Mouse (Mus musculus): ENCODE results near the gene Dars. TPM values are rescaled to one million over a fixed set of nuclear protein-coding genes. Genes with fewer than 3 reads are reported as not detected.

Dars gene
- 10 to 100 TPM; 54.7 to 60.1 TPM for total RNA-seq (2021)

DNA sequence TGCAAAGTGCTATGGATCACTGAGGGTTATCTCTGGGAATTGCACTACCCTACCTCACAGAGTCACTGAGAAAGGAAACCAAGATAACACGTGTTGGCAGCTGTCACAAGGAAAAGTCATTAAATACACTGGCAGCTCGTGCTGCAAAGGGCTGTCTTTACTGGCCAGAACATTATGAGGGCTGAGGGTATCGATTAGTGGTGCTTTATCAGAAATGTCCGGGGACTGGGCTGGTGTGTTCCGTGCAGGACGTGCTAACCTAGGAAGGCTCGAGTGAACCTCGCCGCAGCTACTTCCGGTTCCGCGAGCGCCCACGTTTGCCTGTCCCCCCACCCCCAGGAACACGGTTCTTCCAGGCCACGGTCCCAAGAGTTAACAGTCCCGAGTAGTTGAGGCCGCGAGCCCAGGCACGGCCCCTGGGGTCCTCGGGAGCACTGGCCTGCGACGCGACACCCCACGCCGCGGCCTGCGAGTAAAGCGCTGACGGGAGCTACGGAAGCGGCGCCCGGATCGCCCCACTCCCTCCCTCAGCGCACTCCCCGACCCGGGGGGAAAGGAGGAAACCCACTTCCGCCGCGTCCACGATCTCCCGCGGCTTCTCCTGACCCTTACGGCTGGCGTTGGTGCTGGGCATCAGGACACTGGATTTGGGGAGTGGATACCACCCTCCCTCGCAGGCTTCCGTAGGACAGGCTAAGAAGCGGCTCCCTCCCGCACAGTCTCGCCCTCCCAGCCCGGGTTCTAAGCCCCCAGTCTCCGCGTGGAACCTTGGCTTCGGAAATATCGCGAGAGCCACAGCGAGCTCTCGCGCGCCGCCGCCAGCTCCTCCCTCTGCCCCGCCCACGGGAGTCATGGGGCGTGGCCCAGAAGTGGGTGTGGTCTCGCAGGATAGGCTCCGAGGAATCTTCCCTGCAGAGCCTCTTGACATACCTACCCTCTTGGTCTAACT is at the start of gene Dars:
Dars (minus strand) TSS at position 785 of the 949 bp plus-strand sequence.
- peak; percentile 94 to 97 for DNase-seq
- intact Hi-C loops (cut with DNase I) = loop anchor here (2.0 kb wide), 1 partner anchor 176 kb away; the partner anchor contains the start of gene Cxcr4

DNA sequence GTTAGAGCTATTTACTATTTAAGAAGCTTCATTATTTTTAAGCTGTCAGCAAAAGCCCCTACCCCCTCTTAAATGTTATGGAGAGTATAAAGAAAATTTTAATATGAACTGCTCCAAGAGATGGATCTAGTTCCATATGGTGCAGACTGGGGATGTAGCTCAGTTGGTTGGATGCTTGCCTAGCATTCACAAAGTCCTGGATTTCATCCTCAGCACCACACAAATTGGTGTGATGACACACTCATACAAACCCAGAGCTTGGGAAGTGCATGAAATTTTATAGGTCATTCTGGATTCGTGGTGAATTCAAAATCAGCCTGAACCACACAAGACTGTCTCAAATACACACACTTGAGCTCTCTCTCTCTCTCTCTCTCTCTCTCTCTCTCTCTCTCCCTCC is 49.7 kb upstream of the Dars start:
- intact Hi-C loops (cut with DNase I) = no loop called here

DNA sequence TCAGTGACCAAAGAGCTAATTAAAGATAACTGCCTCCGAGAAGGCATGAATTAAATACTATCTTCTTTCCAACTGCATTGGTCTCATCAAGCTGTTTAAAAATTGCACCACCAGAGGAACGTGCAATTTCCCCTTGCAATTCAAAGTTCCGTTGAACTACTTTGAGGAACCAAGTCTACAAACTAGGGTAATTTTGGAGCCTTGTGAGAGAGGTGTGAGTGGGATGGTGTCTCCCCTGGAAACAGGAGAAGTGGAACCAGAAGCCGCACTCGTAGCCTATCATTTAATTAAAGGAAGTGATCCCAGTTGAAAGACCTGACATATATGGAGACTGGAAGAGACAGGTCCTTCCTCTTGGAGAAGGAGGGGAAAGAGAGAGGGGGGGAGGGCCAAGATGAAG is 46.3 kb upstream of the Dars start:
- intact Hi-C loops (cut with DNase I) = no loop called here

More for the DNA sequence above, 49.7 kb upstream of the Dars start:
- no peak for DNase-seq

DNA sequence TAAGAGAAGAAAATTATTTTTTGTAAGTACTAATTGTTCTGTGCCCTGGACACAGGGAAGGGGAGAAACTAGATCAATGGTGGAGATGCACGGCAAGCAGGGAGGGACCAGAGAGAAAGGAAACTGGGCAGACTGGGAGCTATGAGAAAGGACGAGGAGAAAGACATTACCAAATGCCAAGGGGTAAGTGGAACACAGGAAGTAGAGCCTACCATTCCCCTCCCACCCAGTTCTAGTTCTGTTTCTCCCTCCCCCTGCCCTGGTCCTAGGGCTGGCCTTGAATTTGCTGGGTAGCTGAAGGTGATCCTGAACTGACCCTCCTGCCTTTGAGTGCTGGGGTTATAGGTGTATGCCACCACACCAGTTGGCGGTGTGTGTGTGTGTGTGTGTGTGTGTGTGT is 45.2 kb upstream of the Dars start:
- intact Hi-C loops (cut with DNase I) = no loop called here

More for the DNA sequence above, 46.3 kb upstream of the Dars start:
- no peak for DNase-seq

DNA sequence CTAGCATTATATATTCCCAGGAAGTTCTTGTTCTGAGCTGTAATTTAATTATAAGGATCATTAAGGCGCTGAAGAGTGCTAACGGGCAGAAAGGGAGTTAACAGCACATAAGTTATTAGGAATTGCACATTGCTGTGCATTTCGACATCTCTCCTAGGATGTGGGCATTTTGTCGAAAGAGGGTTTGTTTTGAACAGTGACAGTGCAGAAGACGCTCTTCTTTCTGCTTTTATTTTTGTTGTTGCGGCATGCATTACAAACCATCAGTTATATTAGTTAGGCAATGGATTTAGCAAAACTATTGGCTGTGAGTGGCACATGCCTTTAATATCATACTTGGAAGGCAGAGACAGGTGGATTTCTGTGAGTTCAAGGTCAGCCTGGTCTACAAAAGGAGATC is 43.6 kb upstream of the Dars start:
- intact Hi-C loops (cut with DNase I) = no loop called here
- no peak for DNase-seq

More for the DNA sequence above, 45.2 kb upstream of the Dars start:
- no peak for DNase-seq

DNA sequence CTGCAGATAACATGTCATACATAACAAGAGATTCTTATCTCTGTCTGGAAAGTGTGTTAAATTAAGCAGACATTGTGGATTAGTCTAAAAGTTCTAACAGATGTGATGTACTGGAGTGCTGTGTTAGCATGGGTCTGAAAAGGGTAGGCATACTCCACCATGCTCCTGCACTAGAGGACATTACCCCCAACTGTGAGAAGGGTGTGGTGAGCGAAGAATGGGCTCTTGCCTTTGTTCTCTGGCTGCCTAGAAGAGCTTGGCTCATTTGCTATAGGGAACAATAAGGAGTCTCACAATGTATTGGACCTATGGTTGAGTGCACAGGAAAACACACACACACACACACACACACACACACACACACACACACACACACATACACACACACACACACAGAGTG is 42.3 kb upstream of the Dars start:
- no peak for DNase-seq
- intact Hi-C loops (cut with DNase I) = loop anchor here (5.0 kb wide), 2 partner anchors 87 to 133 kb away; partner anchors contain the start of gene Cxcr4

DNA sequence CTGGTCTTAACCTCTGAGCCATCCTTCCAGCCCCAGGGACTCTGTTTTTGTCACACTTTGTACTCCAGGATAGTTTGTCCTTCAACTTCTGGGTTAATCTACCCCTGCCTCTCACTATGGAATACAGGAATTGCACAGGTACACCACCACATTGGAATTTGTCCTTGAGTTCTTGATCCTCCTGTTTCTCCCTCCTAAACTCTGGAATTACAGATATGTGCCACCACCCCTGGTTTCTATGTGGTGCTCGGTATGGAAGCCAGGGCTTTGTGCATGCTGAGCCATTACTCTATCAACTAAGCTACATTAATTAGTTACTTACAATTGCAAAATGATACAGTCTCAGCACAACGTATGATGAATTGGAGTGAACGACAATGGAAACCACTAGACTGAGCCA is 41.8 kb upstream of the Dars start:
- intact Hi-C loops (cut with DNase I) = loop anchor here (5.0 kb wide), 2 partner anchors 87 to 133 kb away; partner anchors contain the start of gene Cxcr4

DNA sequence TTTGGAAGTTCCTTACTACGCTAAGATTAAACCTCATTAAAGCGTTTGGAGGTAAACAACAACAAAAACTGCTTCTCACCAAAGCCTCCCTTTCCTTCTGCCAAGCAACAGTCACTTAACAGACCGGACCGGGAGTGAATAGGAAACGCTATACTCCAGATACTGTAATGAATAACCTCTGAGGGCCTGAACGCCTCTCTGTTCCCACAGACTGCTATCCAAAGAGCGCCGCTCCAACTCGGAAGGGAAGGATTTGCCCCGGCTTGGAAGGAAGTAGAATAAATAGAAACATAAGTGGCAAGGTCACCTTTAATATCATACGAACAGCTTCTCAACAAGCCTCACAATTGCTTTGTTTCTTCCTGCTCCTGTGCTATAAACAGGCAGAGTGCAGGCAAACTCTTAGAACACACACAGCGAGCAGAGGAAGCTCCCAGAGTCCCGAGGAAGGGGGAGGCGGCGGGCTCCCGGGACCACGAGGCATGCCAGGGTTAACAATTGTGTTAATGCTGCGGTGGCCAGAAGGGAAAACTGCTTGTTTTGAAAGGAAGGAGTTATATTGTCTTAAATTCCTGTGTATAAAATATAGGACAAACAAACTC is 39.8 kb upstream of the Dars start:
- intact Hi-C loops (cut with DNase I) = loop anchor here (5.0 kb wide), 2 partner anchors 85 to 135 kb away; partner anchors contain the start of gene Cxcr4
- DNase-seq = peak; percentile 58 to 63

More for the DNA sequence above, 41.8 kb upstream of the Dars start:
- DNase-seq = no peak

DNA sequence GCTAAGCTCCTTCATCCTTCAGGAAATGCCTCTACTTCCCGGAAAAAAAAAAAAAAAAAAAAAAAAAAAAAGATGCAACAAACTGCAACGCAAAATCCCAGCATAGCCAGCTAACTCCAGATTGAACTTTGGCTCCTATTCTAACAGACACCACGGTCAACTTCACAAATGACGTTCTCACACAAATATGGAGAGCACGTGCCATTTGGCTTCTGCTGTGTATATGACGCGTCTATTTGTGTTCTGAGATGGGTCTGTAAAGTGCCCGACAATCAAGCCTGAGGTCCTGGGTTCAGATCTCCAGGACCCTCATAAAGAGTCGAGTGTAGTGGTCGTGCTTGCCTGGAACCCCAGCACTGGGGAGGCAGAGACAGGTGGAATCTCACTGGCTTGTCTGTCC is 39.1 kb upstream of the Dars start:
- peak; percentile 29 to 50 for DNase-seq
- intact Hi-C loops (cut with DNase I) = loop anchor here (5.0 kb wide), 2 partner anchors 84 to 136 kb away; partner anchors contain the start of gene Cxcr4

DNA sequence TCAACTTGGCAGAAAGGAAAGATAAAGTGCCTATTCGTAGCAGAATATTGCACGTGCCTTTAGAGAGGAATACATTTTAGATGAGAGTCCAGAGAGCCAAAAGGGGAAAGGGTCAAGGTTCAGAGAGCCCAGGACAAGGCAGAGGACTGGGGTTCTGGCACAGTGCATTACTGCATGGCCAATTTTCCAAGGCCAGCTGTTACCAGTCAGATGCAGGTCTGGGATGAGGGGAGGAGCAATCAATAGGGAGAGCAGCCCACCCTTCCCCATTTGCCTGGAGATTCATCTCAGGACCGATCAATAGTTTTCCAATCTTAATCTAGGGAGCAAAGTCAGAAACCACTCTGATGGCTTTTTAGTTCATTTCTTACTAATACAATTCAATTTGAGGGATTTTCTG is 35.0 kb upstream of the Dars start:
- no peak for DNase-seq
- intact Hi-C loops (cut with DNase I) = no loop called here

DNA sequence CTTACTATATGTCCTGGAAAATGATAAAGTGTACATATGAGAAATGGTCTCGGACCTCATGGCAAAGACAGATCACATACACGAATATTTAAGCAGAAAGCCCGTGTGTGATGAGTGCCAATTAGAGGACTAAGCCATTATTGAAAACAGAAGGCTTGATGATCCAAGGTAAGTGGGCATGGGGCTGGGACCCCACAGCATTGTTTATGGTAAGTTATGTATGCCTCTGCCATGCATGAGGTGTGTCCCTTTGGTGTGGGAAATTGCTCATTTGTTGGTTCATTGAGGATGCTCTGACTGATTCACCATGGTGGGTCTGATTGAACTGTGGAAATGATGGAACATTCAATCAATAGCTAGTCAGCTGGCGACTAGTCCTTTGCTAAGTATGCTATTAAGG is 34.0 kb upstream of the Dars start:
- no peak for DNase-seq
- intact Hi-C loops (cut with DNase I) = no loop called here

DNA sequence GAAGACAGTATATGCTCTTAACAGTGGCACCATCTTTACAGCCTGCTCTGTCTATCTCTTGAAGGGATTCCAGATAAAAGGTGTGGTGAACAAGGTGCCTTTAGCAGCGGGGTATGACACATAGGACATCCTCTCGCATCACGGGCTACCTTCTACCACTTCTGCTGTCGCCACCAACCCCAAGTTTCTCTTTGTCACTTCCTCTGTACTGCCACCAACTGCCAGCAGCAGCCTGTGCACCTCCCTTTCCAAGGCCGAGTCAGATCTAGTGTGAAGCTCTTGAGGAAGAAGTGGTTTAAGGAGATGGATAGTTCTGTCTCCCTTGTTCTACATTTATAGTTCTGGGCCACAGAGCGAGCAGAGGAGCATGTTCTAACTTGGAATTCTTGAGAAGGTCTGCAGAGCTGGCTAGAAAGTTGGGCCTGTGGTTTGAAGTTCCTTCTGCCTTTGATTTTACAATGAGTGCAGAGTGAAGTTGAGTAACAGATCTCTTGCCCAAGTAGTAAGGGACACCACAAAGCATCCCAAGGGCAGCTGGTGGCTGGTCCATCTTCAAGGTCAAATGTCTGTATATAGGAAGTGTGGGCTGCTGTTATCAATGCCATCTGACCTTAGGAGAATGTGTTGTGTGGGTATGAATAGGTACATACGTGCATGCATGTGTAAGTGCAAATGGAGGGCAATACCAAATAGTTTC is 30.2 kb upstream of the Dars start:
- intact Hi-C loops (cut with DNase I) = no loop called here
- DNase-seq = no peak

DNA sequence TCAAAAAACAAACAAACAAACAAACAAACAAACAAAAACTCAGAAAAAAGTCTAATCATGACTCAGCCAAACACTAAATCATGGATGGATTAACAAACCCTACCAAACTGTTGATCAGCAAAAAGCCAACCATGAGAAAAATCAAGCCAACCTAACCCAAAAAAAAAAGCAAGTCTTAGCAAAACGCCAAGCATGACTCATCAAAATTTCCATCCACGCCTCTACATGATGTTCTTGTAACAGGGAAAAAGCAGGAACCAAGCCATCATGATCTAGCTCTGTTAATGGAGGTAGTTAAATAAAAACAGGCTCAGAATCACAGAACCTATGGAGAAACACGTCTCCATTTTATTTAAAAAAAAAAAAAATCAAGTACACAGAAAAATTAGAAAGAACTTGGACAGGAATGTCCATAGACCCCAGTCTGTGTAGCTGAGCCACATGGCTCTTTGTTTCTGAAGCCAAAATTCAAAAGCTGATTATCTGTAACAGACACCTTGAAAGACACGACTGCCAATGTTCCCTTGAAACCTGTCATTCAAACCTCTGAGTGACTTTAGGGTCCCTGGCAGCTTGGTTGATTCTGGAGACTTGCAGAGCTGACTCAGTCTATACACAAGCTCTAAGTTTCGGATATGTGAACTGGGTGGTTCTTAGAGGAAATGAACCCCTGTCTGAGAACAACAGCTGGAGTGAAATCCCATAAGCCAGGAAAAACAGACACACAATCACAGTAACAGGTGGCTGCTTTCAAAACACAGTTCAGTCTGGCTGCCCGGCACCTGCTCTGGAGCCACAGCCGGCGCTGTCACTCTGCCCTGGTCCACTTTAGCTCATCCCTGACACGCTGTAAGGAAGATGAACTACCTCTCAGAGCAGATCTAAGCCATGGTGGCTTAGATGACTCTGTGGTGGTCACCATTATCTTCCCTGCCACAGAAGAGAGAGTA is 27.0 kb upstream of the Dars start:
- peak; percentile 34 to 40 for DNase-seq
- intact Hi-C loops (cut with DNase I) = no loop called here

DNA sequence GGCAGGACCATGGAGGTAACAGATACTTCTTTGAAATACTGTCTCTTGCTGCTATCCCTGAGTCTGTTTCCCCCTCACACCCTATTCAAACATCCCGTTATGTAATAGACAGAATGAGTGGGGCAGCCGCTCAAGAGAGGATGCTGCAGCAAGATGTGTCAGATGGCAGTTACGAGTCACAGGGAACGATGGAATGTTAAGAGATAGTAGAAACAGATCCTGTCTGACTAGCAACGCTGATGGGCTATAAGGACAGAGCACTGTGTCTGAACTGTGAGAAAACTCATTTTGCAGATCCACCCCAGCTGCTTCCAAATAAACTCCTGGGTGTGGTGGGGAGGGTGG is 23.9 kb upstream of the Dars start:
- intact Hi-C loops (cut with DNase I) = no loop called here
- no peak for DNase-seq

DNA sequence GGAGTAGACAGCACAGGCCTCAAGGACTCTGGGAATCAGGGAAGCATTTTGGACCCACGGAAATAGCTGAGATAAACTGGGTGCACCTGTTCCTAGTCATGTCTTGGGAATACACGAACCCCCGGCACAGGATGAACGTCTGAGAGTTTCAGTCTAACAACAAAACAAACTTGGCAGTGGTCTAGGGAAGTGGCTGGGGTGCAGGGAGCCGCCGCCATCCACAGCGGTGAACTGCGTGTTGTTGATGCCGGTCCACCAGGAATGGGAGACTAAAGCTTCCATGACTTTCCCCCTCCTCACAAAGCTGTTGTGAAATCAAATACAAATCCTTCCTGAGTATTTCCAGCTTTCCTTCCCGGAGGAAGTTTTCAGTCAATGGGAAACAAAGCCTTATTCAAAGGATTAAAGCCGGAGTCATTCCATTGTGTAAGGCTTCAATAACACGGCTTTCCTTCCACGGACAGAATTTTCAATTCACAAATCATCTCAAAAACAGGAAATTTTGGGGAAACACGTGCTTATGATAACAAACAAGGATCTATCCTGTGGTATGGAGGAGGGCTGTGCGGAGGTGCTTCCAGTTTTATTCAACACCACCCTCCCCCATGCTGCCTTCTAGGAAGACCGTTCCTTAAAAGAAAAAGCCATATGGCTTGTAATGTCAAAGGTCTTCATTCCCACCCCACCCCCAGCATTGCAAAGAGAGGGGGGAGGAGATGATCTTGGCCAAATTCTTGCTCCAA is 23.4 kb upstream of the Dars start:
- intact Hi-C loops (cut with DNase I) = no loop called here
- DNase-seq = no peak

DNA sequence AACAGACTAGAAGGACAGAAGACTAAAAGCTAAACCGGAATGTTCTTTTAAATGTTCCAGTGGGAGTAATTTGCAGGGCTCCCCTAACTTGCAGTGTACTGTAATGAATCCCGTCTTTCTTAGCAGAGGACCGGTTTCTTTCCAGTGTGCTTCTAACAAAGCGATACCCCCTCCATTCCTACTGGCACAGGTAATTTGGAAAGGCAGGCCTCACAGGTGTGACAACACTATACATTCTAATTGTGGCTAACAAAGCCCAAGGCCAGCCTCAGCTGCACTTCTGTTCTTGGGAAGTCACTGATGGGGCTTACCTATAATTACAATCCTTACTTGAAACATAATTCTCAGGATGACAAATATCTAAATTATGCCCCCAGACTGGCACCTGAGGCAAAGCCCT is 22.4 kb upstream of the Dars start:
- intact Hi-C loops (cut with DNase I) = no loop called here
- DNase-seq = no peak

DNA sequence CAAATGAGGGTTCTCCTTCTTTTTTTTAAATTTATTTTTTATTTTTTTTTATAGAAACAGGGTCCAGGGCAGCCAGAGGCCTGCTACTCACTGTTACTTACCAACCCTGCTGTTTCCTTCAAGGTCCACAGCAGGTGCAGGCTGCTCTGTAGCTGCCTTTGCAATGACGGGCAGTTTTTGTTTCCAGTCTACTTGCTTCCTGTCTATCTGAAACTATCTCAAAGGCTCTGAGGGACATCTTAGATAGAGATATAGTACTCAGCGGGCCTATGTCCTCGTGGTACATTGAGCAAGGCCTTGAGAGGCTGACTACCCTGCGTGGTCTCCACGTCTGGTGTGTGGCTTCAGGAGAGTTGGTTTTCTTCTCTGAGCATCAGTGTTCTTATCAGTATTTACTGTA is 21.4 kb upstream of the Dars start:
- no peak for DNase-seq

DNA sequence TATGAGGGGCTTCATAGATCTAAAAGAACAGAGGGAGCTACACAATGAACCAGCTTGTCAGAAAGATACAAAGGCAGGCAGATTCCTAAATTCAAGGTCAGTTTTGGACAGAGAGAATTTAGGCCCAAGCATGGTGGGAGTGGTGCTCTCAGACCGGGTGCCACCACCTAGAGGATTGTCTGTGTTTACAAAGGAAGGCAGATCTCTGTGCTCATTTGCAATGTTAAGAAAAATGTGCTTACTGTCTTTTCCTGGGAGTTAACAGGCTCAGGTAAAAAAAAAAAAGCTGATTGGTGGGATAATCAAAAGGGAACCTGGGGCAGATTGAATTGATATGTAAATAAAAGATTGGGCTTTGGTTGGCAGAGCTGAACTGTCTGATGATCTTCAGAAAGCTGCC is 20.1 kb upstream of the Dars start:
- intact Hi-C loops (cut with DNase I) = no loop called here
- DNase-seq = no peak

More for the DNA sequence above, 21.4 kb upstream of the Dars start:
- intact Hi-C loops (cut with DNase I) = no loop called here

DNA sequence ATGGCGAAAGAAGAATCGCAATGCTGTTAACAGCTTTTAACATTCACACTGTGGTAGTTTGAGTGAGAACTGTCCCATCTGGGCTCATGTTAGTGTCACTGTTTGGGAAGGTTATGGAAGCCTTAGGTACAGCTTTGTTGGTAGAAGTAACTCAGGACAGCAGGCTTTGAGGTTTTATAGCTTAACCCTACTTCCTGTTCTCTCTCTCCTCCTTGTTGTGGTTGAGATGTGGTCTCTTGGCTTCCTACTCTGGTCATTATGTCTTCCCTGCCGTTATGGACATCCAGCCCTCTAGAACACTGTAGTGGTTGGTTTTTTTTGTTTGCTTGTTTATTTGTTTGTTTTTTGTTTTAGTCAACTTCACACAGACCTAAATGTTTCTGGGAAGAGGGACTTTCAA is 18.8 kb upstream of the Dars start:
- no peak for DNase-seq
- intact Hi-C loops (cut with DNase I) = no loop called here

All from heart, postnatal 10 days (tissue).